Mouse (Mus musculus): ENCODE results near the gene Snrpd3. TPM values are rescaled to one million over a fixed set of nuclear protein-coding genes. Genes with fewer than 3 reads are reported as not detected.

Snrpd3 gene
- polyA plus RNA-seq, 1 experiment from 2014 or later: 63.3 TPM

GRCm38 (mm10) chr10:75481703-75482102, 35.6 kb upstream of the Snrpd3 start:
- WGBS: 66% methylated on average over 4 of the region's 4 CpGs
- Histone ChIP-seq H3K4me2 (replicated peaks; ENCODE audit: low read depth) (no peak overlapping the region), H3K27ac (ENCODE audit: low read depth, low read length) (no peak overlapping the region), H3K4me1 (replicated peaks; ENCODE audit: control insufficient read depth, insufficient read depth, low read length) (no peaks in the 10 kb centered on the region), H3K9me3 (ENCODE audit: control insufficient read depth) (no peaks in the 10 kb centered on the region), H3K27me3 (replicated peaks; ENCODE audit: control insufficient read depth, insufficient read depth, low read length) (no peaks in the 10 kb centered on the region), H3K9ac (ENCODE audit: low read depth, low read length) (no peak overlapping the region), H3K4me3 (ENCODE audit: low read depth, low read length) (no peak overlapping the region), H3K36me3 (ENCODE audit: control insufficient read depth, insufficient read depth) (no peaks in the 10 kb centered on the region)
- ATAC-seq: no peak
- no peak for TF ChIP-seq CTCF (IDR thresholded peaks at IDR 0.05; ENCODE audit: low read depth)

GRCm38 (mm10) chr10:75482271-75482670, 35.1 kb upstream of the Snrpd3 start:
- no peaks in the 10 kb centered on the region for H3K36me3 ChIP-seq (ENCODE audit: control insufficient read depth, insufficient read depth)
- WGBS: 77% methylated on average over 5 of the region's 5 CpGs
- H3K4me2 ChIP-seq (replicated peaks; ENCODE audit: low read depth): no peak overlapping the region
- TF ChIP-seq CTCF (IDR thresholded peaks at IDR 0.05; ENCODE audit: low read depth): no peak
- H3K27me3 ChIP-seq (replicated peaks; ENCODE audit: control insufficient read depth, insufficient read depth, low read length): no peaks in the 10 kb centered on the region
- H3K27ac ChIP-seq (ENCODE audit: low read depth, low read length): no peak overlapping the region
- H3K4me3 ChIP-seq (ENCODE audit: low read depth, low read length): no peak overlapping the region
- ATAC-seq: no peak
- no peaks in the 10 kb centered on the region for H3K4me1 ChIP-seq (replicated peaks; ENCODE audit: control insufficient read depth, insufficient read depth, low read length)
- H3K9me3 ChIP-seq (ENCODE audit: control insufficient read depth): no peaks in the 10 kb centered on the region
- no peak overlapping the region for H3K9ac ChIP-seq (ENCODE audit: low read depth, low read length)

DNA sequence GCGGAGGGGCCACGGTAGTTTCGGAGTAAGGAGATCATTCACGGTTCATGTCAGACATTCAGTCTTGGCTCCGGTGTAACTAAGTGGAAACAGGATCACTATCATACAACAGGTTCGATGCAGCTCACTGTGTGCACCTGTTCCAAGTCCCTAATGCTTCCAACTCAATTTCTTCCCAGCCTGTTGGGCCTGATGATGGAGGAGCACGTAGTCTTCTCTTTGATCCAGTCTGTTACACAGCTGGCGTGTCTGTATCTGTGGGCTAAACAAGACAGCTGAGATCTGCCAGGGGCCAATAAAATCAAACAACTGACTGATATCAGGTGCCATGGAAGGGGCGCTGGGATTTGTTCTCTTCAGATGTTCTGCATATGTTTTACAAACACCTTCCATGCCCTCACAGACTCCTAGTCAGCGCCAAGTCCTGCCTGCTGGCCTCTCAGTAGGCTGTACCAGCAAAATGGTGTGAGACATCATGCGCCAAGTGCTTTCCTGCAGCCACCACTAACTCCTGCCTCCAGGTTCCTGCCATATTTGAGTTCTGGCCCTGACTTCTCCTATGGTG, 34.4 kb upstream of the Snrpd3 start:
- Histone ChIP-seq H3K27me3 (replicated peaks; ENCODE audit: control insufficient read depth, insufficient read depth, low read length) (no peaks in the 10 kb centered on the region), H3K4me3 (ENCODE audit: low read depth, low read length) (no peak overlapping the region), H3K27ac (ENCODE audit: low read depth, low read length) (no peak overlapping the region), H3K4me2 (replicated peaks; ENCODE audit: low read depth) (no peak overlapping the region), H3K4me1 (replicated peaks; ENCODE audit: control insufficient read depth, insufficient read depth, low read length) (no peaks in the 10 kb centered on the region), H3K9ac (ENCODE audit: low read depth, low read length) (no peak overlapping the region), H3K9me3 (ENCODE audit: control insufficient read depth) (no peaks in the 10 kb centered on the region), H3K36me3 (ENCODE audit: control insufficient read depth, insufficient read depth) (no peaks in the 10 kb centered on the region)
- no peak for ATAC-seq
- WGBS: 86% methylated on average over 11 of the region's 11 CpGs
- TF ChIP-seq CTCF (IDR thresholded peaks at IDR 0.05; ENCODE audit: low read depth): no peak

DNA sequence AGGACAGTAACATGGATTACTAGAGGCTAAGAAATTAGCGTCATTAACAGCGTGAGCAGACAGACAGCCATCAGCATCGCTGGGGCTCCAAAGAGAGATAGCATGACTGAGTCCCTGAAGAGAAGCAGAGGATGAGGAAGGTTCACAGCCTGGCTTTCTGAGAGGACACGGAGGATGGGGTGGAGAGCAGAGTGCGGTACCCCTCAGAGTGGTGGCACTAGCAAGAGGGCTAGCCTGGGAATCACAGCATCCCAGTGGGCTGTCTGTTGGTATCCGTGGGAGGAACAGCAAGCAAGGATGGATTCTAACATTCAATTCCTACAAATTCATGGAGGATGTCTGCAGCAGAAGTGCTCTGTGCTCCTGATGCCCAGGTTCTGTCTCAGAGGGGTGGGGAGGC, 33.3 kb upstream of the Snrpd3 start:
- H3K27me3 ChIP-seq (replicated peaks; ENCODE audit: control insufficient read depth, insufficient read depth, low read length): no peaks in the 10 kb centered on the region
- H3K27ac ChIP-seq (ENCODE audit: low read depth, low read length): no peak overlapping the region
- H3K9me3 ChIP-seq (ENCODE audit: control insufficient read depth): no peaks in the 10 kb centered on the region
- H3K4me3 ChIP-seq (ENCODE audit: low read depth, low read length): no peak overlapping the region
- no peak overlapping the region for H3K9ac ChIP-seq (ENCODE audit: low read depth, low read length)
- no peaks in the 10 kb centered on the region for H3K36me3 ChIP-seq (ENCODE audit: control insufficient read depth, insufficient read depth)
- no peak for TF ChIP-seq CTCF (IDR thresholded peaks at IDR 0.05; ENCODE audit: low read depth)
- H3K4me2 ChIP-seq (replicated peaks; ENCODE audit: low read depth): no peak overlapping the region
- no peaks in the 10 kb centered on the region for H3K4me1 ChIP-seq (replicated peaks; ENCODE audit: control insufficient read depth, insufficient read depth, low read length)
- ATAC-seq: no peak
- WGBS: 93% methylated on average over 6 of the region's 6 CpGs

DNA sequence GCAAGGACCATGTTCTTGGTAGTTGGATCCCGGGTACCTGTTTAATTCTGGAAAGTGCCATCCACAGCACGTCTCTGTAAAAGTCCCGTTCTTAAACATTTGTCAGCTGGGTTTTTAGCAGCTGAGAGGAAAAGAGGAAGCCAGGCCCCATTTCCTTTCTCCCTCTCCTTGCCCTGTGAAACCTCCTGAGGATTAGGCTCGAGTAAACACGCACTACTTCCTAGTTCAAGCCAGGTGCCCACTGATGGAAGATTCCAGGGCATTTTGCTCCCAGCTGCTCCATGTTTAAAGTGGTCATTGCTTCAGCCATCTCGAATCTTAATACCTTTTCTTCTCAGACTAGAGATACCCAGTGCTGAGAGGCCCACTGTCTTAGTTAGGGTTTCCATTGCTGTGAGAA, 32.6 kb upstream of the Snrpd3 start:
- Histone ChIP-seq H3K27ac (ENCODE audit: low read depth, low read length) (no peak overlapping the region), H3K9me3 (ENCODE audit: control insufficient read depth) (no peaks in the 10 kb centered on the region), H3K4me2 (replicated peaks; ENCODE audit: low read depth) (no peak overlapping the region), H3K4me3 (ENCODE audit: low read depth, low read length) (no peak overlapping the region), H3K9ac (ENCODE audit: low read depth, low read length) (no peak overlapping the region), H3K36me3 (ENCODE audit: control insufficient read depth, insufficient read depth) (no peaks in the 10 kb centered on the region), H3K4me1 (replicated peaks; ENCODE audit: control insufficient read depth, insufficient read depth, low read length) (no peaks in the 10 kb centered on the region), H3K27me3 (replicated peaks; ENCODE audit: control insufficient read depth, insufficient read depth, low read length) (no peaks in the 10 kb centered on the region)
- no peak for ATAC-seq
- TF ChIP-seq CTCF (IDR thresholded peaks at IDR 0.05; ENCODE audit: low read depth): no peak
- 62% methylated on average over 6 of the region's 6 CpGs for WGBS

- H3K27me3 ChIP-seq (replicated peaks; ENCODE audit: control insufficient read depth, insufficient read depth, low read length): no peaks in the 10 kb centered on the region
- ATAC-seq: no peak
- H3K4me1 ChIP-seq (replicated peaks; ENCODE audit: control insufficient read depth, insufficient read depth, low read length): no peaks in the 10 kb centered on the region
- no peak overlapping the region for H3K9ac ChIP-seq (ENCODE audit: low read depth, low read length)
- peak; percentile 94 for TF ChIP-seq CTCF (IDR thresholded peaks at IDR 0.05; ENCODE audit: low read depth)
- no peaks in the 10 kb centered on the region for H3K9me3 ChIP-seq (ENCODE audit: control insufficient read depth)
- no peak overlapping the region for H3K27ac ChIP-seq (ENCODE audit: low read depth, low read length)
- no peak overlapping the region for H3K4me3 ChIP-seq (ENCODE audit: low read depth, low read length)
- H3K36me3 ChIP-seq (ENCODE audit: control insufficient read depth, insufficient read depth): no peaks in the 10 kb centered on the region
- H3K4me2 ChIP-seq (replicated peaks; ENCODE audit: low read depth): no peak overlapping the region
- 48% methylated on average over 9 of the region's 9 CpGs for WGBS
Measured at GRCm38 (mm10) chr10:75486086-75486979, 31.0 kb upstream of the Snrpd3 start.

Data from intestine, postnatal 0 days (tissue).